Mouse (Mus musculus): ENCODE data around the gene Plscr3. TPM values are rescaled to one million over a fixed set of nuclear protein-coding genes. Genes with fewer than 3 reads are reported as not detected.
A peak's percentile ranks its signal among the peaks of the same experiment; 100 is the strongest.

Gene Plscr3
- total and polyA plus RNA-seq, 3 experiments, result 4.6 to 26.0 TPM; not detected in 1

GRCm38 (mm10) chr11:69807641-69808040 is 38.5 kb upstream of the Plscr3 start:
- Histone ChIP-seq H3K36me3 (ENCODE audit: control insufficient read depth in 1 of 2, insufficient read depth in 2 of 2, low read length in 2 of 2) (no peaks in the 10 kb centered on the region), H3K79me2 (ENCODE audit: control insufficient read depth, insufficient read depth, low read length, poor library complexity) (peaks cover 5% of the 10 kb centered on the region; the same call in 1 of the 2 replicates), H3K27me3 (ENCODE audit: control insufficient read depth in 1 of 2, insufficient read depth in 2 of 2, low read length in 2 of 2) (peaks cover 2 to 3% of the 10 kb centered on the region in 2 experiments), H3K4me3 (ENCODE audit: control insufficient read depth in 1 of 2, insufficient read depth in 1 of 2, low read depth in 2 of 2, low read length in 2 of 2) (no peak overlapping the region), H3K27ac (ENCODE audit: control insufficient read depth, low read depth, low read length) (no peak overlapping the region), H3K9me3 (replicated peaks; ENCODE audit: insufficient read depth, low read length) (no peaks in the 10 kb centered on the region), H3K9ac (ENCODE audit: control insufficient read depth, low read depth, low read length, poor library complexity, severe bottlenecking) (no peak overlapping the region), H3K4me1 (ENCODE audit: control insufficient read depth in 1 of 2, insufficient read depth in 2 of 2, low read length in 2 of 2) (peaks cover 0 to 7% of the 10 kb centered on the region in 2 experiments; a peak in 2 of 4 replicates)
- DNase-seq (ENCODE audit: low read depth, low spot score), result no peak
- TF ChIP-seq USF2 (IDR thresholded peaks at IDR 0.05; ENCODE audit: borderline replicate concordance in 1 of 2, insufficient read depth in 1 of 2, low read depth in 1 of 2, low read length in 2 of 2), result no peak
- TF ChIP-seq UBTF (IDR thresholded peaks at IDR 0.05; ENCODE audit: borderline replicate concordance, insufficient read depth, low read depth, low read length), result no peak
- TF ChIP-seq RCOR1 (IDR thresholded peaks at IDR 0.05; ENCODE audit: low read depth, low read length), result no peak
- no peak for TF ChIP-seq MEF2A (IDR thresholded peaks at IDR 0.05; ENCODE audit: extremely low read depth, insufficient replicate concordance, low read depth, low read length, poor library complexity, severe bottlenecking)
- TF ChIP-seq CTCF (IDR thresholded peaks at IDR 0.05 in 2 of 3, conservative IDR thresholded peaks at IDR 0.05 in 1 of 3; ENCODE audit: control insufficient read depth in 1 of 3, insufficient read depth in 1 of 3, low read depth in 2 of 3, low read length in 3 of 3, poor library complexity in 1 of 3, severe bottlenecking in 1 of 3), result no peak
- no peak for TF ChIP-seq ZC3H11A (IDR thresholded peaks at IDR 0.05; ENCODE audit: low read depth, low read length)
- no peak for TF ChIP-seq MAZ (IDR thresholded peaks at IDR 0.05; ENCODE audit: low read depth, low read length)
- no peak for TF ChIP-seq POLR2AphosphoS5 (IDR thresholded peaks at IDR 0.05; ENCODE audit: borderline replicate concordance, low read depth, low read length)
- TF ChIP-seq ZKSCAN1 (IDR thresholded peaks at IDR 0.05; ENCODE audit: low read depth, low read length), result no peak
- TF ChIP-seq SIN3A (IDR thresholded peaks at IDR 0.05; ENCODE audit: low read length), result no peak
- TF ChIP-seq KAT2A (conservative IDR thresholded peaks at IDR 0.05; ENCODE audit: low read depth, low read length), result no peak
- no peak for TF ChIP-seq MYB (IDR thresholded peaks at IDR 0.05; ENCODE audit: low read depth, low read length)
- no peak for TF ChIP-seq POLR2A (IDR thresholded peaks at IDR 0.05; ENCODE audit: control insufficient read depth in 1 of 2, insufficient read depth in 1 of 2, low read depth in 1 of 2, low read length in 2 of 2, poor library complexity in 1 of 2)
- no peak for TF ChIP-seq MXI1 (IDR thresholded peaks at IDR 0.05; ENCODE audit: low read depth, low read length)
- no peak for TF ChIP-seq ZNF384 (IDR thresholded peaks at IDR 0.05; ENCODE audit: low read depth, low read length)

- H3K79me2 ChIP-seq (ENCODE audit: control insufficient read depth, insufficient read depth, low read length, poor library complexity), result no peaks in the 10 kb centered on the region
- DNase-seq (ENCODE audit: low read depth, low spot score), result no peak
- H3K9me3 ChIP-seq (replicated peaks; ENCODE audit: insufficient read depth, low read length), result no peaks in the 10 kb centered on the region
- TF ChIP-seq UBTF (IDR thresholded peaks at IDR 0.05; ENCODE audit: borderline replicate concordance, insufficient read depth, low read depth, low read length) (no peak), BHLHE40 (IDR thresholded peaks at IDR 0.05; ENCODE audit: borderline replicate concordance, low read depth, low read length) (no peak), SIN3A (IDR thresholded peaks at IDR 0.05; ENCODE audit: low read length) (no peak), RCOR1 (IDR thresholded peaks at IDR 0.05; ENCODE audit: low read depth, low read length) (no peak), TBP (IDR thresholded peaks at IDR 0.05; ENCODE audit: low read depth, low read length) (no peak), POLR2AphosphoS5 (IDR thresholded peaks at IDR 0.05; ENCODE audit: borderline replicate concordance, low read depth, low read length) (no peak), ETS1 (IDR thresholded peaks at IDR 0.05; ENCODE audit: low read depth, low read length) (no peak), CTCF (IDR thresholded peaks at IDR 0.05 in 2 of 3, conservative IDR thresholded peaks at IDR 0.05 in 1 of 3; ENCODE audit: control insufficient read depth in 1 of 3, insufficient read depth in 1 of 3, low read depth in 2 of 3, low read length in 3 of 3, poor library complexity in 1 of 3, severe bottlenecking in 1 of 3) (peak in 2 of 3 experiments; percentile 35 to 52; a peak in 4 of 6 replicates), JUND (IDR thresholded peaks at IDR 0.05; ENCODE audit: low read depth, low read length) (no peak), NELFE (IDR thresholded peaks at IDR 0.05; ENCODE audit: low read depth, low read length) (no peak), USF1 (IDR thresholded peaks at IDR 0.05; ENCODE audit: low read depth, low read length) (no peak), SMC3 (IDR thresholded peaks at IDR 0.05; ENCODE audit: low read depth, low read length) (peak; percentile 59), RAD21 (IDR thresholded peaks at IDR 0.05; ENCODE audit: low read depth, low read length) (peak; percentile 45), ZC3H11A (IDR thresholded peaks at IDR 0.05; ENCODE audit: low read depth, low read length) (peak; percentile 15; the same call in 1 of the 2 replicates), ZNF384 (IDR thresholded peaks at IDR 0.05; ENCODE audit: low read depth, low read length) (no peak), POLR2A (IDR thresholded peaks at IDR 0.05; ENCODE audit: control insufficient read depth in 1 of 2, insufficient read depth in 1 of 2, low read depth in 1 of 2, low read length in 2 of 2, poor library complexity in 1 of 2) (no peak), EP300 (IDR thresholded peaks at IDR 0.05; ENCODE audit: low read depth in 1 of 2, low read length in 2 of 2) (no peak), GATA1 (IDR thresholded peaks at IDR 0.05; ENCODE audit: low read depth, low read length) (no peak)
- no peak overlapping the region for H3K9ac ChIP-seq (ENCODE audit: control insufficient read depth, low read depth, low read length, poor library complexity, severe bottlenecking)
- H3K4me1 ChIP-seq (ENCODE audit: control insufficient read depth in 1 of 2, insufficient read depth in 2 of 2, low read length in 2 of 2), result no peaks in the 10 kb centered on the region
- H3K27me3 ChIP-seq (ENCODE audit: control insufficient read depth in 1 of 2, insufficient read depth in 2 of 2, low read length in 2 of 2), result peaks cover 2 to 3% of the 10 kb centered on the region in 2 experiments
- no peaks in the 10 kb centered on the region for H3K36me3 ChIP-seq (ENCODE audit: control insufficient read depth in 1 of 2, insufficient read depth in 2 of 2, low read length in 2 of 2)
- H3K27ac ChIP-seq (ENCODE audit: control insufficient read depth, low read depth, low read length), result no peak overlapping the region
- no peak overlapping the region for H3K4me3 ChIP-seq (ENCODE audit: control insufficient read depth in 1 of 2, insufficient read depth in 1 of 2, low read depth in 2 of 2, low read length in 2 of 2)
Observed at GRCm38 (mm10) chr11:69810280-69810679, 35.9 kb upstream of the Plscr3 start.

Data from MEL (cell line).